Mouse (Mus musculus) hindbrain, embryonic 12.5 days (tissue): ENCODE measurements around the gene Gm20716. TPM values are rescaled to one million over a fixed set of nuclear protein-coding genes. Genes with fewer than 3 reads are reported as not detected.
A peak's percentile ranks its signal among the peaks of the same experiment; 100 is the strongest.
"Not testable (repeated sequence)": the region's sequence is repeated elsewhere in the genome, so short reads cannot be mapped to it uniquely, and the experiment has no call there.

Experiments
- ATAC-seq: fragments of 200-750 bp; cut with Nextera tagmentation; 2 replicates; pipeline ENCODE4 v1.8.0; 2017; ENCODE audit warnings: moderate TSS enrichment; ENCODE audit not compliant: low FRiP score
- H3K27ac ChIP-seq: fragments of 300-500 bp; sonication (generic); 2 replicates; pipeline ENCODE4 v1.5.1; 2016; ENCODE audit warnings: mild to moderate bottlenecking
- H3K27me3 ChIP-seq: fragments of 300-500 bp; sonication (generic); 2 replicates; pipeline ENCODE4 v1.6.1; 2016; ENCODE audit warnings: mild to moderate bottlenecking
- H3K36me3 ChIP-seq: fragments of 300-500 bp; sonication (generic); 2 replicates; pipeline ENCODE4 v1.6.1; 2016; ENCODE audit warnings: mild to moderate bottlenecking
- H3K4me1 ChIP-seq: fragments of 300-500 bp; sonication (generic); 2 replicates; pipeline ENCODE4 v1.6.1; 2016
- H3K4me2 ChIP-seq: fragments of 300-500 bp; sonication (generic); replicated peaks from 2 replicates; pipeline ENCODE4 v1.6.1; 2016; ENCODE audit warnings: mild to moderate bottlenecking
- H3K4me3 ChIP-seq: fragments of 300-500 bp; sonication (generic); 2 replicates; pipeline ENCODE4 v1.5.1; 2016; ENCODE audit warnings: mild to moderate bottlenecking
- H3K9ac ChIP-seq: fragments of 300-500 bp; sonication (generic); 2 replicates; pipeline ENCODE4 v1.6.1; 2016; ENCODE audit warnings: mild to moderate bottlenecking, moderate library complexity
- H3K9me3 ChIP-seq: fragments of 300-500 bp; sonication (generic); replicated peaks from 2 replicates; pipeline ENCODE4 v1.6.1; 2016; ENCODE audit warnings: mild to moderate bottlenecking
- WGBS: fragments of 180-500 bp; shearing (Covaris S2); methylation state at CpG from one replicate; pipeline ENCODE4 v1.1.7; 2016; 5-methylcytosine and 5-hydroxymethylcytosine counted together
- microRNA-seq: library from miRNA; unstranded; fragments of <30 nt; microRNA quantifications from one replicate; pipeline ENCODE4, GENCODE M21; 2017
- polyA plus RNA-seq: library from polyadenylated mRNA; unstranded; fragments of >200 nt; fragmentation: Nextera tagmentation; extraction: Ambion mirVana; gene quantifications from 2 replicates; pipeline ENCODE4 v1.2.1, GENCODE M21; 2016

Gm20716 gene
- polyA plus RNA-seq, 1 experiment from 2014 or later, result 22.8 TPM

GRCm38 (mm10) chr2:168157974-168158373 lies 72.2 kb downstream of the Gm20716 start:
- H3K36me3 ChIP-seq, H3K27ac ChIP-seq, H3K4me2 ChIP-seq, H3K4me3 ChIP-seq, H3K9ac ChIP-seq, ATAC-seq, H3K9me3 ChIP-seq: not testable (repeated sequence)
- Histone ChIP-seq H3K27me3 (peaks cover 24% of the 10 kb centered on the region), H3K4me1 (peaks cover 49% of the 10 kb centered on the region)
- 48% methylated on average over 10 of the region's 11 CpGs for WGBS

- H3K27ac ChIP-seq, result no peak overlapping the region
- 36% methylated on average over 14 of the region's 14 CpGs for WGBS
- H3K9me3 ChIP-seq, result no peaks in the 10 kb centered on the region
- H3K4me1 ChIP-seq, result peaks cover 41% of the 10 kb centered on the region
- ATAC-seq, result no peak
- no peak overlapping the region for H3K9ac ChIP-seq
- no peak overlapping the region for H3K4me3 ChIP-seq
- no peak overlapping the region for H3K4me2 ChIP-seq
- peaks cover 20% of the 10 kb centered on the region; the same call in 1 of the 2 replicates for H3K27me3 ChIP-seq
- H3K36me3 ChIP-seq, result no peaks in the 10 kb centered on the region
Measured at GRCm38 (mm10) chr2:168156361-168156760, 73.8 kb downstream of the Gm20716 start.

- H3K27ac ChIP-seq, result no peak overlapping the region
- no peak overlapping the region for H3K4me2 ChIP-seq
- H3K4me3 ChIP-seq, result no peak overlapping the region
- no peak overlapping the region for H3K9ac ChIP-seq
- H3K9me3 ChIP-seq, result no peaks in the 10 kb centered on the region
- peaks cover 39% of the 10 kb centered on the region for H3K4me1 ChIP-seq
- H3K27me3 ChIP-seq, result peaks cover 20% of the 10 kb centered on the region; the same call in 1 of the 2 replicates
- ATAC-seq, result no peak
- no peaks in the 10 kb centered on the region for H3K36me3 ChIP-seq
- WGBS, result 87% methylated on average over 7 of the region's 7 CpGs
Measured at GRCm38 (mm10) chr2:168155666-168156065, 74.5 kb downstream of the Gm20716 start.

GRCm38 (mm10) chr2:168154090-168154881 lies 75.9 kb downstream of the Gm20716 start:
- 23% methylated on average over 14 of the region's 14 CpGs for WGBS
- Histone ChIP-seq H3K4me3 (no peak overlapping the region), H3K27me3 (peaks cover 12% of the 10 kb centered on the region; the same call in 1 of the 2 replicates), H3K4me2 (peak overlapping the region; percentile 29), H3K36me3 (no peaks in the 10 kb centered on the region), H3K4me1 (peaks cover 31% of the 10 kb centered on the region), H3K9ac (no peak overlapping the region; the same call in 1 of the 2 replicates), H3K27ac (peak overlapping the region; percentile 79), H3K9me3 (no peaks in the 10 kb centered on the region)
- peak; percentile 92 for ATAC-seq

GRCm38 (mm10) chr2:168149241-168149640 lies 80.9 kb downstream of the Gm20716 start:
- no peaks in the 10 kb centered on the region for H3K27me3 ChIP-seq
- peaks cover 17% of the 10 kb centered on the region for H3K4me1 ChIP-seq
- no peaks in the 10 kb centered on the region for H3K9me3 ChIP-seq
- no peak overlapping the region for H3K4me2 ChIP-seq
- ATAC-seq, result no peak
- H3K4me3 ChIP-seq, result no peak overlapping the region
- WGBS, result 91% methylated on average over 8 of the region's 8 CpGs
- no peak overlapping the region for H3K9ac ChIP-seq
- no peak overlapping the region for H3K27ac ChIP-seq
- H3K36me3 ChIP-seq, result no peaks in the 10 kb centered on the region

GRCm38 (mm10) chr2:168147722-168148432 lies 82.3 kb downstream of the Gm20716 start:
- H3K4me2 ChIP-seq, result no peak overlapping the region
- ATAC-seq, result no peak
- H3K9me3 ChIP-seq, result no peaks in the 10 kb centered on the region
- 64% methylated on average over 22 of the region's 22 CpGs for WGBS
- peaks cover 14% of the 10 kb centered on the region for H3K4me1 ChIP-seq
- H3K4me3 ChIP-seq, result no peak overlapping the region
- H3K36me3 ChIP-seq, result no peaks in the 10 kb centered on the region
- no peak overlapping the region for H3K27ac ChIP-seq
- H3K27me3 ChIP-seq, result no peaks in the 10 kb centered on the region
- H3K9ac ChIP-seq, result no peak overlapping the region

- WGBS, result 82% methylated on average over 2 of the region's 2 CpGs
- Histone ChIP-seq H3K4me1 (peaks cover 14% of the 10 kb centered on the region), H3K27ac (peak overlapping the region; percentile 24; the same call in 1 of the 2 replicates), H3K36me3 (no peaks in the 10 kb centered on the region), H3K4me3 (no peak overlapping the region), H3K9ac (0 out of 2 replicates have a peak overlapping the region, but pooled peaks have one; percentile 39), H3K4me2 (no peak overlapping the region), H3K27me3 (no peaks in the 10 kb centered on the region), H3K9me3 (no peaks in the 10 kb centered on the region)
- ATAC-seq, result no peak
Measured at GRCm38 (mm10) chr2:168145437-168145836, 84.7 kb downstream of the Gm20716 start.

- H3K4me1 ChIP-seq, result peaks cover 14% of the 10 kb centered on the region
- H3K9me3 ChIP-seq, result no peaks in the 10 kb centered on the region
- H3K36me3 ChIP-seq, result no peaks in the 10 kb centered on the region
- no peak overlapping the region for H3K9ac ChIP-seq
- H3K4me3 ChIP-seq, result no peak overlapping the region
- no peaks in the 10 kb centered on the region for H3K27me3 ChIP-seq
- no peak overlapping the region for H3K27ac ChIP-seq
- H3K4me2 ChIP-seq, result no peak overlapping the region
- WGBS, result 37% methylated on average over 5 of the region's 5 CpGs
- no peak for ATAC-seq
Measured at GRCm38 (mm10) chr2:168143794-168144193, 86.4 kb downstream of the Gm20716 start.

GRCm38 (mm10) chr2:168137161-168137560 lies 93.0 kb downstream of the Gm20716 start:
- 0 out of 2 replicates have a peak overlapping the region, but pooled peaks have one; percentile 9 for H3K4me2 ChIP-seq
- H3K27ac ChIP-seq, result 0 out of 2 replicates have a peak overlapping the region, but pooled peaks have one; percentile 18
- H3K4me3 ChIP-seq, result no peak overlapping the region
- 62% methylated on average over 15 of the region's 15 CpGs for WGBS
- H3K36me3 ChIP-seq, result no peaks in the 10 kb centered on the region
- no peaks in the 10 kb centered on the region for H3K9me3 ChIP-seq
- ATAC-seq, result no peak
- no peak overlapping the region for H3K9ac ChIP-seq
- H3K27me3 ChIP-seq, result no peaks in the 10 kb centered on the region
- no peaks in the 10 kb centered on the region for H3K4me1 ChIP-seq

Small RNAs within 50 kb of the gene (microRNA-seq; reads per million reads assigned to microRNA genes)
- not detected for gene Gm24561

Other genes starting within 250 kb of the Gm20716 start
- 1.1 and 1.3 TPM in 2 replicates for gene Ripor3, start 219.7 kb downstream of the Gm20716 start, polyA plus RNA-seq
- gene Pard6b, start 149.4 kb downstream of the Gm20716 start, polyA plus RNA-seq, result 9.6 and 10.9 TPM in 2 replicates
- 19.1 and 20.6 TPM in 2 replicates for gene Adnp, start 23.3 kb downstream of the Gm20716 start, polyA plus RNA-seq
- gene Dpm1, start 227 bp upstream of the Gm20716 start, polyA plus RNA-seq, result 77.2 and 83.6 TPM in 2 replicates
- 12.2 and 13.7 TPM in 2 replicates for gene Mocs3, start 258 bp upstream of the Gm20716 start, polyA plus RNA-seq
- gene Kcng1, start 51.4 kb upstream of the Gm20716 start, polyA plus RNA-seq, result 1.0 and 1.2 TPM in 2 replicates